Mouse (Mus musculus): ENCODE results near the gene Zfp874a. TPM values are rescaled to one million over a fixed set of nuclear protein-coding genes. Genes with fewer than 3 reads are reported as not detected.
A peak's percentile ranks its signal among the peaks of the same experiment; 100 is the strongest.
"Not testable (repeated sequence)": the region's sequence is repeated elsewhere in the genome, so short reads cannot be mapped to it uniquely, and the experiment has no call there.

Gene Zfp874a
- polyA plus RNA-seq, 1 experiment from 2014 or later, result 7.5 TPM

DNA sequence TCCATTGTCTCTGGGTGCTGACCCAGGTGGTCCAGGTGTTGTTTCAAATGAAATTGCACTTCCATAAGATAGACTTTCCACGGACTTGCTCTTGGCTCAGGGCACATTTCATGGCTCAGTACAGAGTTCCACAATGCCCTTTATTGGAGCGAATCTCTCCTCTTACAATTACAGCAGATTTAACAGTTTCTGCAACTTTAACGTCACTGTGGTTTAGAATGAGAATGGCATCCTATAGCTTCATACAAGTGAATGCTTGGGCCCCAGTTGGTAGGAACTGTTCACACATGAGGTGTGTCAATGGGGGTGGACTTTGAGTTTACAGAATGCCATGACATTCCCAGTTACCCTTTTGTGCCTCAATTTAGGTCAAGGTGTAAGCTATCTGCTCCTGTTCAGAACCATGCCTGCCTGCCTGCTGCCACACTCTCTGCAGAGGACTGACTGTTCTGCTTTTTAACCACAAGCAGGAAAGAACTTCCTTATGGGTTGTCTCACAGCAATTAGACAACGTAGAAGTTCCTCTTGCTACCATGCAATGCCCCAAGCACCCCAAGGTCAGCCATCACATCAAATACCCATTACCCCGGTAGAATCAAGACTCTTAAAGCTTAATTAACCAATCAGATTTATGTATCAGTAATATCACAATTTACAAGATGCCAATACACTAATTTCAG, 12.2 kb upstream of the Zfp874a start:
- not testable (repeated sequence) for H3K27ac ChIP-seq (ENCODE audit: low read depth, low read length); H3K4me3 ChIP-seq (ENCODE audit: low read depth, low read length); H3K9ac ChIP-seq (ENCODE audit: low read length); H3K4me1 ChIP-seq (ENCODE audit: control insufficient read depth, insufficient read depth, low read length); ATAC-seq (ENCODE audit: low FRiP score); H3K4me2 ChIP-seq; H3K27me3 ChIP-seq (ENCODE audit: control insufficient read depth, insufficient read depth, low read length); H3K36me3 ChIP-seq (ENCODE audit: control insufficient read depth, insufficient read depth, low read length); DNase-seq (ENCODE audit: low spot score, missing footprints); H3K9me3 ChIP-seq (ENCODE audit: control insufficient read depth, low read length)
- 87% methylated on average over 2 of the region's 5 CpGs for WGBS

DNA sequence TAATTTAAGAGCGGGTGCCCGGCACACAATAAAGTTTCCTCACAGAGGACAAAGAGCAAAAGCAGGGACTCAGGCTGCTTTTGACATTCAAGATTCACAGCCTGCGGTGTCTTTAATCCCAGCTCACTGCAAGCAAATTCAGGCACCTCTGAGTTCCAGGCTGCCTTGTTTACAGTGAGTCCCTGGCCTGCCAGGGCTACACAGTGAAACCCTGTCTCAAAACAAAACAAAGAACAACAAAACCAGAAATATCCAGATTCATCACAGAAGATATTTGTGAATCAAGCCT, 541 bp upstream of the Zfp874a start:
- no peaks in the 10 kb centered on the region for H3K36me3 ChIP-seq (ENCODE audit: control insufficient read depth, insufficient read depth, low read length)
- ATAC-seq (ENCODE audit: low FRiP score) (peak; percentile 57), DNase-seq (ENCODE audit: low spot score, missing footprints) (peak; percentile 88)
- peak overlapping the region; percentile 51 for H3K4me3 ChIP-seq (ENCODE audit: low read depth, low read length)
- peak overlapping the region; percentile 58 for H3K4me2 ChIP-seq
- no peaks in the 10 kb centered on the region; the same call in 1 of the 2 replicates for H3K9me3 ChIP-seq (ENCODE audit: control insufficient read depth, low read length)
- H3K27me3 ChIP-seq (ENCODE audit: control insufficient read depth, insufficient read depth, low read length), result no peaks in the 10 kb centered on the region
- H3K9ac ChIP-seq (ENCODE audit: low read length), result peak overlapping the region; percentile 60; the same call in 1 of the 2 replicates
- no peaks in the 10 kb centered on the region for H3K4me1 ChIP-seq (ENCODE audit: control insufficient read depth, insufficient read depth, low read length)
- H3K27ac ChIP-seq (ENCODE audit: low read depth, low read length), result no peak overlapping the region
- 3% methylated on average over 3 of the region's 3 CpGs for WGBS

DNA sequence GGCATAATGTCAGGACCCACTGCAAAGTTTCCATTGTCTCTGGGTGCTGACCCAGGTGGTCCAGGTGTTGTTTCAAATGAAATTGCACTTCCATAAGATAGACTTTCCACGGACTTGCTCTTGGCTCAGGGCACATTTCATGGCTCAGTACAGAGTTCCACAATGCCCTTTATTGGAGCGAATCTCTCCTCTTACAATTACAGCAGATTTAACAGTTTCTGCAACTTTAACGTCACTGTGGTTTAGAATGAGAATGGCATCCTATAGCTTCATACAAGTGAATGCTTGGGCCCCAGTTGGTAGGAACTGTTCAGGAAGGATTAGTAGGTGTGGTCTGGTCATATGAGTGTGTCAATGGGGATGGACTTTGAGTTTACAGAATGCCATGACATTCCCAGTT, 14.3 kb downstream of the Zfp874a start:
- not testable (repeated sequence) for ATAC-seq (ENCODE audit: low FRiP score)
- WGBS, result 83% methylated on average over 1 of the region's 3 CpGs

DNA sequence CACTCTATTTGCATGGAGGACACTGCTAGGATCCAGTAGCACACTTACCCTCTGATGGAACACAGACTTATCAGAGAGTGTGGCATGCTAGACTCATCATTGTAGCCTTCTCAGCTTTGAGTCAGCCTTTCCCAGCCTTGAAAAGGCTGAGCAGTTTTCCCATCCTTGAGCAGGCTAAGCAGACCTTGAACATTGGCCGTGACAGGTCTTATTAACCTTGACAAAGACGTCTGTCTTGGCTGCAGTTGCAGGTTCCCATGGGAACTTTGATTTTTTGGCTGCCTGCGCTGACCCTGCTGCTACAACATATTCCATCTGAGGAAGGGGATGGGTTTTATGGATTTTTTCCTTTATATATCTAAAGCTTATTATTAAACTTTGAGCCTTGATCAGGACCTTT, 23.3 kb downstream of the Zfp874a start:
- no peak for DNase-seq (ENCODE audit: low spot score, missing footprints)
- Histone ChIP-seq H3K4me1 (ENCODE audit: control insufficient read depth, insufficient read depth, low read length) (no peaks in the 10 kb centered on the region), H3K27ac (ENCODE audit: low read depth, low read length) (no peak overlapping the region), H3K9me3 (ENCODE audit: control insufficient read depth, low read length) (no peaks in the 10 kb centered on the region), H3K27me3 (ENCODE audit: control insufficient read depth, insufficient read depth, low read length) (no peaks in the 10 kb centered on the region), H3K36me3 (ENCODE audit: control insufficient read depth, insufficient read depth, low read length) (no peaks in the 10 kb centered on the region), H3K4me2 (no peak overlapping the region), H3K9ac (ENCODE audit: low read length) (no peak overlapping the region), H3K4me3 (ENCODE audit: low read depth, low read length) (no peak overlapping the region)
- WGBS, result 72% methylated on average over 3 of the region's 3 CpGs
- ATAC-seq (ENCODE audit: low FRiP score), result no peak

More for the DNA sequence above, 14.3 kb downstream of the Zfp874a start:
- not testable (repeated sequence) for H3K27me3 ChIP-seq (ENCODE audit: control insufficient read depth, insufficient read depth, low read length); H3K9ac ChIP-seq (ENCODE audit: low read length); H3K4me1 ChIP-seq (ENCODE audit: control insufficient read depth, insufficient read depth, low read length); H3K36me3 ChIP-seq (ENCODE audit: control insufficient read depth, insufficient read depth, low read length); H3K27ac ChIP-seq (ENCODE audit: low read depth, low read length); H3K4me2 ChIP-seq; DNase-seq (ENCODE audit: low spot score, missing footprints); H3K9me3 ChIP-seq (ENCODE audit: control insufficient read depth, low read length); H3K4me3 ChIP-seq (ENCODE audit: low read depth, low read length)

GRCm38 (mm10) chr13:67425699-67426098, 25.7 kb downstream of the Zfp874a start:
- not testable (repeated sequence) for H3K36me3 ChIP-seq (ENCODE audit: control insufficient read depth, insufficient read depth, low read length); H3K27ac ChIP-seq (ENCODE audit: low read depth, low read length); ATAC-seq (ENCODE audit: low FRiP score); H3K9ac ChIP-seq (ENCODE audit: low read length); H3K4me2 ChIP-seq; H3K4me1 ChIP-seq (ENCODE audit: control insufficient read depth, insufficient read depth, low read length); H3K9me3 ChIP-seq (ENCODE audit: control insufficient read depth, low read length); H3K27me3 ChIP-seq (ENCODE audit: control insufficient read depth, insufficient read depth, low read length); H3K4me3 ChIP-seq (ENCODE audit: low read depth, low read length); DNase-seq (ENCODE audit: low spot score, missing footprints)

- not testable (repeated sequence) for ATAC-seq (ENCODE audit: low FRiP score); H3K27me3 ChIP-seq (ENCODE audit: control insufficient read depth, insufficient read depth, low read length); H3K4me2 ChIP-seq; H3K4me1 ChIP-seq (ENCODE audit: control insufficient read depth, insufficient read depth, low read length); H3K9me3 ChIP-seq (ENCODE audit: control insufficient read depth, low read length); DNase-seq (ENCODE audit: low spot score, missing footprints); H3K27ac ChIP-seq (ENCODE audit: low read depth, low read length); H3K4me3 ChIP-seq (ENCODE audit: low read depth, low read length); H3K36me3 ChIP-seq (ENCODE audit: control insufficient read depth, insufficient read depth, low read length); H3K9ac ChIP-seq (ENCODE audit: low read length)
- 76% methylated on average over 2 of the region's 2 CpGs for WGBS
Observed at GRCm38 (mm10) chr13:67422532-67422931, 28.9 kb downstream of the Zfp874a start.

DNA sequence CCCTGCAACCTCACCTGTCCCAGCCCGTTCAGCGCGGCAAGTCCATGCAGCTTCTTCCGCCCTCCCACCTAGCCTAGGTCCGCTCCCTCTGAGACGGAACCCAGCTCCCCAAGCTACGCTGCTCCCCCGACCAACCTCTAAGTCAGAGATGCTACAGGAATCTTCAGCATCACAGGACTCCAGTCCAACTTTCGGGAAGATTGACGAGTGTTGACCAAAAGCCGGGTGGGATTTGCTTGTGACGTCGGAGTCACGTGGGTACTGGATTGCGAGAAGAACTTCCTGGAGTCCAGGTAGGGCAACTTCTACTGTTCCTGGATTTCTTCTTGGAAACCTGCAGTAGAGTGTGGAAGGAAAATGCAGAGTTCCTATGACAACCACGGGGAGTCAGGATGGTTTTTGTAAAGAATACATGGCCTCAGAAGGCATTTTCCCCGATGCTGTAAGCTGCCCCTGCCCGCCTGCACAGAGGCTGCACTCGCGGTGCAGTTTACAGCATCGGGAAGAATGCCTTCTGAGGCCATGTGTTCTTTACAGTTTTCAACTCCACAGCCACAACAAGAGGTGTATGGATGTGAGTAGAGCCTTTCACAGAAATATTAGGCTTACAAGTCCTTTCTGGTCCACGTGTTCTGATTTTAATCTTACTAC, 30.1 kb downstream of the Zfp874a start, which contains the start of gene Zfp459:
TSS of gene Zfp459 (minus strand) at position 212 of the 651 bp plus-strand sequence.
- Histone ChIP-seq H3K4me3 (ENCODE audit: low read depth, low read length) (peak within 1 kb of the TSS; percentile 62), H3K27ac (ENCODE audit: low read depth, low read length) (no peak within 1 kb of the TSS), H3K4me2 (peak within 1 kb of the TSS; percentile 87), H3K4me1 (ENCODE audit: control insufficient read depth, insufficient read depth, low read length) (no peaks in the 10 kb centered on the region; the same call in 1 of the 2 replicates), H3K9ac (ENCODE audit: low read length) (peak within 1 kb of the TSS; percentile 66), H3K36me3 (ENCODE audit: control insufficient read depth, insufficient read depth, low read length) (no peaks in the 10 kb centered on the region), H3K9me3 (ENCODE audit: control insufficient read depth, low read length) (no peaks in the 10 kb centered on the region), H3K27me3 (ENCODE audit: control insufficient read depth, insufficient read depth, low read length) (no peaks in the 10 kb centered on the region)
- peak; percentile 86 for ATAC-seq (ENCODE audit: low FRiP score)
- peak; percentile 95 for DNase-seq (ENCODE audit: low spot score, missing footprints)
- 4% methylated on average over 22 of the region's 22 CpGs for WGBS

- WGBS, result 35% methylated on average over 11 of the region's 11 CpGs
- Histone ChIP-seq H3K4me3 (ENCODE audit: low read depth, low read length) (peak overlapping the region; percentile 62), H3K9me3 (ENCODE audit: control insufficient read depth, low read length) (no peaks in the 10 kb centered on the region), H3K27ac (ENCODE audit: low read depth, low read length) (no peak overlapping the region), H3K9ac (ENCODE audit: low read length) (peak overlapping the region; percentile 66), H3K36me3 (ENCODE audit: control insufficient read depth, insufficient read depth, low read length) (no peaks in the 10 kb centered on the region), H3K27me3 (ENCODE audit: control insufficient read depth, insufficient read depth, low read length) (no peaks in the 10 kb centered on the region), H3K4me1 (ENCODE audit: control insufficient read depth, insufficient read depth, low read length) (no peaks in the 10 kb centered on the region; the same call in 1 of the 2 replicates), H3K4me2 (peak overlapping the region; percentile 87)
- no peak for DNase-seq (ENCODE audit: low spot score, missing footprints)
- ATAC-seq (ENCODE audit: low FRiP score), result no peak
Observed at GRCm38 (mm10) chr13:67420558-67421206, 30.7 kb downstream of the Zfp874a start.

DNA sequence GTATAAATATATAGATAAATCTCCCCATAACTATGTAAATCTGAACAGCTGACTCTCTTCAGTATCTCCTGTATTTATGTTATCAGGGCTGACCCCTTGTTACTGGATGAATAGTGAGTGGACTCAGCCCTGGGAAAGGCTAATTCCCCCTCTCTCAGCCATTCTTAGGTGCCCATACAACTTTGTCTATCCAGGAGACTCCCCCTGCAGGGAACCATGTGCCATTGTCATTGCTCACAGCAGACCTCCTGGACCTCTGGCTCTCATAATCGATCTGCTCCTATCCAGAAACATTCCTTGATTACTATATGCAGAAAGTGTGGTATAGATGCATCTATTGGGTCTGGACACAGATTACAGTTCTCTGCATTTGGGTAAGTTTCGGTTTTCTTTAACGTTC, 34.6 kb downstream of the Zfp874a start:
- no peak overlapping the region for H3K27ac ChIP-seq (ENCODE audit: low read depth, low read length)
- no peak for DNase-seq (ENCODE audit: low spot score, missing footprints)
- no peaks in the 10 kb centered on the region; the same call in 1 of the 2 replicates for H3K4me1 ChIP-seq (ENCODE audit: control insufficient read depth, insufficient read depth, low read length)
- H3K27me3 ChIP-seq (ENCODE audit: control insufficient read depth, insufficient read depth, low read length), result no peaks in the 10 kb centered on the region
- no peak for ATAC-seq (ENCODE audit: low FRiP score)
- no peak overlapping the region for H3K4me3 ChIP-seq (ENCODE audit: low read depth, low read length)
- WGBS, result 83% methylated on average over 3 of the region's 3 CpGs
- H3K9ac ChIP-seq (ENCODE audit: low read length), result no peak overlapping the region
- H3K4me2 ChIP-seq, result no peak overlapping the region
- H3K36me3 ChIP-seq (ENCODE audit: control insufficient read depth, insufficient read depth, low read length), result no peaks in the 10 kb centered on the region
- H3K9me3 ChIP-seq (ENCODE audit: control insufficient read depth, low read length), result no peaks in the 10 kb centered on the region

Measured in midbrain, embryonic 11.5 days (tissue).